Comparison of ENCODE assay signal across 8 mouse cellular contexts in the genomic region with DNA sequence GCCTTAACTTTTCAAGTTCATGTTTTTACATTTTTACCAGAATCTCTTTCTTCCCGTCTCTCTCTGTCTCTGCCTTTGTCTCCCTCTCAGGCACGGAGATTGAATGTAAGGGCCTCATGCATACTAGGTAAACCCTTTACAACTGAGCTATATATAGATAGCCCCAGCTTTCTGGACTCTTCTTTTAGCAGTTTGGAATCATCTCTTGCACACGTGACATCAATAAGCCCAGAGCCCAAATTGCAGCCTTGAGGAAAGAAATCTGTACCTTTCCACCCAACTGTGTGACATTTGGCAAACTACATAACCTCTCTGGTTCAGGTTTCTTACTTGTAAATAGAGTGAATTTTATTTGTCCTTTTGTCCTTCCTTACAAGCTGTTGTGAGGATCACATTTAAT. TPM values are rescaled to one million over a fixed set of nuclear protein-coding genes. Genes with fewer than 3 reads are reported as not detected.
DNase-seq lines count a peak whose midpoint lies in the region; ATAC-seq lines count a peak whose summit lies in the region.

No protein-coding gene starts in this region.

- ATAC-seq in kidney, embryonic 14.5 days (ENCODE audit: low FRiP score, low TSS enrichment) = no peak
- no peak for ATAC-seq in hindbrain, embryonic 15.5 days (ENCODE audit: low FRiP score, low read depth)
- no peak for ATAC-seq in midbrain, embryonic 14.5 days (ENCODE audit: low FRiP score, low TSS enrichment)

- H3K27ac ChIP-seq in kidney, embryonic 14.5 days (ENCODE audit: low read depth, low read length) = no peak overlapping the region
- H3K27ac ChIP-seq in brown adipose tissue, adult 24 weeks (replicated peaks; ENCODE audit: low read depth, low read length) = no peak overlapping the region
- H3K27ac ChIP-seq in hindbrain, embryonic 15.5 days (replicated peaks) = peak overlapping the region; percentile 97
- peak overlapping the region; percentile 99 for H3K27ac ChIP-seq in midbrain, embryonic 14.5 days (replicated peaks; ENCODE audit: low read depth, low read length)

- WGBS in kidney, embryonic 14.5 days = 40% methylated on average over 3 of the region's 3 CpGs
- WGBS in hindbrain, embryonic 15.5 days = 10% methylated on average over 3 of the region's 3 CpGs
- WGBS in midbrain, embryonic 14.5 days = 9% methylated on average over 3 of the region's 3 CpGs

- H3K4me1 ChIP-seq in kidney, embryonic 14.5 days (ENCODE audit: control insufficient read depth, insufficient read depth, low read length) = no peaks in the 10 kb centered on the region
- H3K4me1 ChIP-seq in brown adipose tissue, adult 24 weeks (ENCODE audit: control insufficient read depth, insufficient read depth, insufficient read length, low read length) = no peaks in the 10 kb centered on the region
- H3K4me1 ChIP-seq in hindbrain, embryonic 15.5 days (replicated peaks) = peaks cover 28% of the 10 kb centered on the region
- peaks cover 35% of the 10 kb centered on the region for H3K4me1 ChIP-seq in midbrain, embryonic 14.5 days (ENCODE audit: control insufficient read depth, insufficient read depth, low read length)

- H3K36me3 ChIP-seq in kidney, embryonic 14.5 days (ENCODE audit: control insufficient read depth, insufficient read depth, low read length) = no peaks in the 10 kb centered on the region
- H3K36me3 ChIP-seq in hindbrain, embryonic 15.5 days = no peaks in the 10 kb centered on the region
- no peaks in the 10 kb centered on the region for H3K36me3 ChIP-seq in midbrain, embryonic 14.5 days (ENCODE audit: control insufficient read depth, insufficient read depth, low read length)

- peak overlapping the region; percentile 84 for H3K4me2 ChIP-seq in kidney, embryonic 14.5 days (replicated peaks; ENCODE audit: low read depth, low read length)
- peak overlapping the region; percentile 65 for H3K4me2 ChIP-seq in hindbrain, embryonic 15.5 days
- peak overlapping the region; percentile 73 for H3K4me2 ChIP-seq in midbrain, embryonic 14.5 days (ENCODE audit: low read length)

- H3K9me3 ChIP-seq in kidney, embryonic 14.5 days (ENCODE audit: control insufficient read depth, low read length) = no peaks in the 10 kb centered on the region
- no peaks in the 10 kb centered on the region for H3K9me3 ChIP-seq in hindbrain, embryonic 15.5 days
- H3K9me3 ChIP-seq in midbrain, embryonic 14.5 days (ENCODE audit: control insufficient read depth, low read length) = no peaks in the 10 kb centered on the region

- H3K4me3 ChIP-seq in kidney, embryonic 14.5 days (ENCODE audit: low read length) = peak overlapping the region; percentile 80
- peak overlapping the region; percentile 21; the same call in 1 of the 2 replicates for H3K4me3 ChIP-seq in brown adipose tissue, adult 24 weeks (ENCODE audit: insufficient read depth, low read depth, low read length)
- peak overlapping the region; percentile 98 for H3K4me3 ChIP-seq in hindbrain, embryonic 15.5 days
- H3K4me3 ChIP-seq in midbrain, embryonic 14.5 days (replicated peaks; ENCODE audit: low read depth, low read length) = peak overlapping the region; percentile 96

- H3K27me3 ChIP-seq in kidney, embryonic 14.5 days (ENCODE audit: control insufficient read depth, insufficient read depth, low read length) = no peaks in the 10 kb centered on the region
- H3K27me3 ChIP-seq in hindbrain, embryonic 15.5 days = no peaks in the 10 kb centered on the region
- no peaks in the 10 kb centered on the region for H3K27me3 ChIP-seq in midbrain, embryonic 14.5 days (ENCODE audit: control insufficient read depth, insufficient read depth, low read length)

- no peak for DNase-seq in kidney, adult 18-20 months
- DNase-seq in midbrain, embryonic 14.5 days = peak; percentile 37
- no peak for DNase-seq in layer of hippocampus, postnatal 36 days
- no peak for DNase-seq in Muller cell, postnatal 12 days (ENCODE audit: inconsistent ontology term)
- no peak for DNase-seq in layer of hippocampus, adult 9-11 months

- peak overlapping the region; percentile 87 for H3K9ac ChIP-seq in kidney, embryonic 14.5 days (ENCODE audit: low read depth, low read length)
- peak overlapping the region; percentile 91 for H3K9ac ChIP-seq in hindbrain, embryonic 15.5 days
- H3K9ac ChIP-seq in midbrain, embryonic 14.5 days (replicated peaks; ENCODE audit: low read length) = peak overlapping the region; percentile 96

RNA-seq across cellular contexts. Expression of gene Myo5a, which starts 1.5 kb away (rescaled TPM):
- 11.2 and 23.5 TPM in 2 replicates for polyA plus RNA-seq in kidney, embryonic 14.5 days (2014; fragmentation: Nextera tagmentation; extraction: Ambion mirVana)
- polyA plus RNA-seq in brown adipose tissue, adult 24 weeks (2012; ENCODE audit: insufficient read depth, insufficient read length, missing spikeins) = 25.7 and 66.6 TPM in 2 replicates
- polyA plus RNA-seq in hindbrain, embryonic 15.5 days (2015; fragmentation: Nextera tagmentation; extraction: Ambion mirVana) = 34.2 and 41.1 TPM in 2 replicates
- 36.4 and 48.0 TPM in 2 replicates for polyA plus RNA-seq in midbrain, embryonic 14.5 days (2014; fragmentation: Nextera tagmentation; extraction: Ambion mirVana)
- 100 to 1,000 TPM; 189 to 191 TPM for total RNA-seq in layer of hippocampus, postnatal 36 days (2021)

RNA-seq across cellular contexts. Expression of gene Arpp19, which starts 34.9 kb away (rescaled TPM):
- polyA plus RNA-seq in kidney, embryonic 14.5 days (2014; fragmentation: Nextera tagmentation; extraction: Ambion mirVana) = 274 and 341 TPM in 2 replicates
- 221 and 237 TPM in 2 replicates for polyA plus RNA-seq in brown adipose tissue, adult 24 weeks (2012; ENCODE audit: insufficient read depth, insufficient read length, missing spikeins)
- 197 and 204 TPM in 2 replicates for polyA plus RNA-seq in hindbrain, embryonic 15.5 days (2015; fragmentation: Nextera tagmentation; extraction: Ambion mirVana)
- 217 and 234 TPM in 2 replicates for polyA plus RNA-seq in midbrain, embryonic 14.5 days (2014; fragmentation: Nextera tagmentation; extraction: Ambion mirVana)
- 100 to 1,000 TPM; 173 to 178 TPM for total RNA-seq in layer of hippocampus, postnatal 36 days (2021)

Comparison
In these comparisons a context has a peak if more than half of its experiments do, and no peak if none do; other contexts are left out.
1. H3K27ac ChIP-seq: peak in hindbrain, embryonic 15.5 days (single experiment) and midbrain, embryonic 14.5 days (single experiment); none in kidney, embryonic 14.5 days (single experiment) and brown adipose tissue, adult 24 weeks (single experiment).
2. H3K4me3 ChIP-seq: peak in every context shown above with its lines; median percentile 98 in hindbrain, embryonic 15.5 days; 96 in midbrain, embryonic 14.5 days; 80 in kidney, embryonic 14.5 days; 21 in brown adipose tissue, adult 24 weeks.
3. Peak in every context shown above with its lines, with median percentiles within 50 percentile points of each other: H3K4me2 ChIP-seq and H3K9ac ChIP-seq.